Mouse (Mus musculus) E14TG2a.4 (cell line): Measurements from ENCODE around the gene Kif3c.

Experiments
- CTCF ChIP-seq: conservative IDR thresholded peaks from 2 replicates; pipeline ENCODE4 v1.5.1; 2014; ENCODE audit warnings: low read length
- NANOG ChIP-seq: IDR thresholded peaks from 2 replicates; pipeline ENCODE4 v1.6.1; 2014; ENCODE audit warnings: borderline replicate concordance, low read length, mixed read lengths

- TF ChIP-seq CTCF (no peak), NANOG (no peak)
These were observed 2.0 kb downstream of the Kif3c start for GRCm38 (mm10) chr12:3366957-3367260.
